Mouse (Mus musculus) E14TG2a.4 (cell line): ENCODE measurements around the gene Smarcb1.

Experiments
- CTCF ChIP-seq: conservative IDR thresholded peaks from 2 replicates; pipeline ENCODE4 v1.5.1; 2014; ENCODE audit warnings: low read length
- NANOG ChIP-seq: IDR thresholded peaks from 2 replicates; pipeline ENCODE4 v1.6.1; 2014; ENCODE audit warnings: borderline replicate concordance, low read length, mixed read lengths
- POU5F1 ChIP-seq: IDR thresholded peaks from 2 replicates; pipeline ENCODE4 v1.6.1; 2014; ENCODE audit warnings: low read length, borderline replicate concordance

GRCm38 (mm10) chr10:75932891-75933290, 11.5 kb upstream of the Smarcb1 start, which contains the start of gene Chchd10:
- no peak for TF ChIP-seq CTCF
- TF ChIP-seq NANOG = no peak
- no peak for TF ChIP-seq POU5F1
